Mouse (Mus musculus): ENCODE data around the gene Kcnip3.

DNA sequence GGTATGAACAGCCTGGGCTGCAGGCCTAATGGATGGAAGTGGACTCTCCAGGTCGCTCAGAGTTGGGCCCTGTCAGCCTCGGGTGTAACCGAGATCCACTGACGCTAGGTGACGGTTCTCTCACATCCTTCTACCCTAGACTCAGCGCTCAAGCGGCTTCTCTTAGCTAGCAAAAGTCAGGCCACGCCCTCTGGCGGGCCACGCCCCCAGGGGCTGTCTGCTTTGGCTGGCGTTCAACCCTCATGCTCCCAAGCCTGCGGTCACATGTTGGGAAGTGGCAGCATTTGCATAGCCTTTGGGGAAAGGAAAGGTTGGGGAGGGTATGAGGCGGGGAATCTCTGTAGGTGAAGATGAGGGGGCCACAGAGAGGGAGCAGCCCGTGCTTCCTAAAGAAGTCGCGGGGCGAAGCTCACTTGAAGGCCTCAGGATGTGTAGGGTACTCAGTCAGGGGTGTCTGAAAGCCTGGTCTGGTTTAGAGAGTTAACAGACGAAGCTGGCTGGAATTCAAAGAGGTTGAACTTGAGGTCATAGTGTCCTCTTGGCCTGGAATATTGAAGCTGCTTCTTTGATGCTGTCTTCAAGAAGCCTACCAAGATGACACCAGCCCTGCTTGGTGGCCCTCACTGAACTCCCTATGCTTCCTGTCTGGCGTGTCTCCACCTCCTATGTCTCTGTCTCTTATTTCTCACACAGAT lies 37.3 kb downstream of the Kcnip3 start:
- TF ChIP-seq CTCF (IDR thresholded peaks at IDR 0.05; ENCODE audit: extremely low read depth, insufficient read depth, low read length) (no peak), POLR2A (IDR thresholded peaks at IDR 0.05; ENCODE audit: extremely low read depth, insufficient read depth, low read length) (no peak)

All from cortical plate, adult 2 months (tissue).